Mouse (Mus musculus) left cerebral cortex, adult 6 months (tissue): ENCODE data around the gene Cldn34c3. TPM values are rescaled to one million over a fixed set of nuclear protein-coding genes. Genes with fewer than 3 reads are reported as not detected.

Experiments used
- long read RNA-seq, 2 experiments: library from polyadenylated mRNA; unstranded; transcript quantifications; one replicate each; pipeline ENCODE4 v2.0.0; 2019 to 2020
- polyA plus RNA-seq: library from polyadenylated mRNA; unstranded; fragments of <200 nt; fragmentation: Nextera tagmentation; gene quantifications from 2 replicates; pipeline ENCODE4 v1.2.3, GENCODE M21; 2021

The Cldn34c3 gene
- polyA plus RNA-seq, result not detected in 2 replicates
- long read RNA-seq, experiment 1, result 0 reads
- long read RNA-seq, experiment 2, result 0 reads

GRCm38 (mm10) chrX:123793365-123793764 lies at the start of gene Cldn34c3:
Gene Cldn34c3 (plus strand): TSS chrX:123793665.

Other genes with a start within 250 kb of the Cldn34c3 start
- gene Cldn34c2, start 212.0 kb upstream of the Cldn34c3 start, polyA plus RNA-seq, result not detected in 2 replicates
- not detected in 2 replicates for gene Gm17467, start 88.9 kb upstream of the Cldn34c3 start, polyA plus RNA-seq